8 mouse cellular contexts compared by ENCODE assay signal in genomic region chr10:80744262-80744661, GRCm38 (mm10). TPM values are rescaled to one million over a fixed set of nuclear protein-coding genes. Genes with fewer than 3 reads are reported as not detected.
DNase-seq lines count a peak whose midpoint lies in the region; ATAC-seq and TF ChIP-seq lines count a peak whose summit lies in the region.

No protein-coding gene starts in this region.

- H3K9ac ChIP-seq in midbrain, embryonic 15.5 days = no peak overlapping the region
- H3K9ac ChIP-seq in forebrain, embryonic 13.5 days = no peak overlapping the region

- H3K9me3 ChIP-seq in limb, embryonic 10.5 days (replicated peaks) = no peaks in the 10 kb centered on the region
- no peaks in the 10 kb centered on the region for H3K9me3 ChIP-seq in midbrain, embryonic 15.5 days
- H3K9me3 ChIP-seq in forebrain, embryonic 13.5 days (replicated peaks) = no peaks in the 10 kb centered on the region

- H3K79me2 ChIP-seq in myocyte (ENCODE audit: control insufficient read depth, insufficient read depth) = peaks cover 25% of the 10 kb centered on the region

- peak; percentile 55 for DNase-seq in retina, postnatal 1 day
- DNase-seq in retina, embryonic 14.5 days (ENCODE audit: low spot score) = no peak
- DNase-seq in embryo, embryonic 10.5 days (ENCODE audit: low spot score) = peak; percentile 45
- DNase-seq in limb, embryonic 10.5 days (ENCODE audit: low spot score) = peak; percentile 35
- DNase-seq in cerebellum, adult 8-10 months = no peak

- no peak for TF ChIP-seq POLR2A in myocyte (IDR thresholded peaks at IDR 0.05; ENCODE audit: insufficient read length, low read depth)

- 37% methylated on average over 5 of the region's 5 CpGs for WGBS in limb, embryonic 10.5 days
- 39% methylated on average over 5 of the region's 5 CpGs for WGBS in midbrain, embryonic 15.5 days
- 45% methylated on average over 5 of the region's 5 CpGs for WGBS in forebrain, embryonic 13.5 days

- H3K4me3 ChIP-seq in limb, embryonic 10.5 days = no peak overlapping the region
- H3K4me3 ChIP-seq in myocyte = no peak overlapping the region
- H3K4me3 ChIP-seq in midbrain, embryonic 15.5 days = no peak overlapping the region
- no peak overlapping the region for H3K4me3 ChIP-seq in forebrain, embryonic 13.5 days

- peak overlapping the region; percentile 41 for H3K4me2 ChIP-seq in myocyte (ENCODE audit: low read depth)
- H3K4me2 ChIP-seq in midbrain, embryonic 15.5 days = no peak overlapping the region
- H3K4me2 ChIP-seq in forebrain, embryonic 13.5 days = no peak overlapping the region

- no peaks in the 10 kb centered on the region for H3K27me3 ChIP-seq in limb, embryonic 10.5 days (ENCODE audit: low read depth, poor library complexity, severe bottlenecking)
- H3K27me3 ChIP-seq in myocyte (ENCODE audit: control insufficient read depth, insufficient read depth, insufficient read length) = no peaks in the 10 kb centered on the region
- H3K27me3 ChIP-seq in midbrain, embryonic 15.5 days (replicated peaks) = no peaks in the 10 kb centered on the region
- H3K27me3 ChIP-seq in forebrain, embryonic 13.5 days = 0 out of 2 replicates have a peak, but pooled peaks cover 7% of the 10 kb centered on the region

- H3K36me3 ChIP-seq in limb, embryonic 10.5 days = peaks cover 10% of the 10 kb centered on the region; the same call in 1 of the 2 replicates
- H3K36me3 ChIP-seq in myocyte (ENCODE audit: control insufficient read depth, insufficient read depth) = no peaks in the 10 kb centered on the region
- H3K36me3 ChIP-seq in midbrain, embryonic 15.5 days (replicated peaks) = no peaks in the 10 kb centered on the region
- no peaks in the 10 kb centered on the region for H3K36me3 ChIP-seq in forebrain, embryonic 13.5 days (ENCODE audit: poor library complexity, severe bottlenecking)

- no peak for ATAC-seq in midbrain, embryonic 15.5 days (replicated peaks)
- no peak for ATAC-seq in forebrain, embryonic 13.5 days

- H3ac ChIP-seq in myocyte (ENCODE audit: control insufficient read depth, insufficient read length) = no peak overlapping the region

- H3K4me1 ChIP-seq in limb, embryonic 10.5 days = peaks cover 37% of the 10 kb centered on the region
- H3K4me1 ChIP-seq in midbrain, embryonic 15.5 days = peaks cover 26% of the 10 kb centered on the region
- peaks cover 26% of the 10 kb centered on the region for H3K4me1 ChIP-seq in forebrain, embryonic 13.5 days

- H3K27ac ChIP-seq in limb, embryonic 10.5 days = no peak overlapping the region
- no peak overlapping the region for H3K27ac ChIP-seq in midbrain, embryonic 15.5 days
- H3K27ac ChIP-seq in forebrain, embryonic 13.5 days = no peak overlapping the region

TF ChIP-seq in myocyte, 11 proteins besides CTCF, POLR2A, EP300 and RAD21:
- TF ChIP-seq E2F4 (IDR thresholded peaks at IDR 0.05; ENCODE audit: insufficient read depth) = no peak
- TF ChIP-seq MAX (IDR thresholded peaks at IDR 0.05; ENCODE audit: low read depth) = no peak
- TF ChIP-seq CEBPB (IDR thresholded peaks at IDR 0.05; ENCODE audit: insufficient read depth, poor library complexity, severe bottlenecking) = no peak
- no peak for TF ChIP-seq MYOG (IDR thresholded peaks at IDR 0.05; ENCODE audit: control insufficient read depth in 1 of 3, insufficient read depth in 1 of 3, insufficient read length in 2 of 3, low read depth in 2 of 3)
- no peak for TF ChIP-seq SRF (IDR thresholded peaks at IDR 0.05; ENCODE audit: control insufficient read depth, insufficient read length, low read depth)
- no peak for TF ChIP-seq TCF3 (IDR thresholded peaks at IDR 0.05; ENCODE audit: insufficient read length, low read depth)
- TF ChIP-seq TCF12 (IDR thresholded peaks at IDR 0.05; ENCODE audit: insufficient read depth, poor library complexity, severe bottlenecking) = no peak
- TF ChIP-seq USF1 (IDR thresholded peaks at IDR 0.05; ENCODE audit: low read depth) = no peak
- TF ChIP-seq REST (IDR thresholded peaks at IDR 0.05; ENCODE audit: insufficient read depth, insufficient read length) = no peak
- no peak for TF ChIP-seq MYOD1 (IDR thresholded peaks at IDR 0.05; ENCODE audit: control insufficient read depth in 1 of 3, insufficient read length in 2 of 3, low read depth in 2 of 3)
- TF ChIP-seq POLR2AphosphoS2 (IDR thresholded peaks at IDR 0.05; ENCODE audit: insufficient read length, low read depth) = no peak

RNA-seq across cellular contexts. Expression of gene Ap3d1, which starts 2.2 kb away (rescaled TPM):
- 54.6 and 60.6 TPM in 2 replicates for polyA plus RNA-seq in limb, embryonic 10.5 days (2016; fragmentation: Nextera tagmentation; extraction: Ambion mirVana)
- 68.0 TPM for polyA plus RNA-seq in myocyte (2012; fragmentation: generic; extraction: Trizol)
- polyA plus RNA-seq in midbrain, embryonic 15.5 days (2015; fragmentation: Nextera tagmentation; extraction: Ambion mirVana) = 117 and 122 TPM in 2 replicates
- 80.2 and 82.9 TPM in 2 replicates for polyA plus RNA-seq in forebrain, embryonic 13.5 days (2015; fragmentation: Nextera tagmentation; extraction: Ambion mirVana)

RNA-seq across cellular contexts. Expression of gene Dot1l, which starts 10.7 kb away (rescaled TPM):
- 26.4 and 28.3 TPM in 2 replicates for polyA plus RNA-seq in limb, embryonic 10.5 days (2016; fragmentation: Nextera tagmentation; extraction: Ambion mirVana)
- 20.6 TPM for polyA plus RNA-seq in myocyte (2012; fragmentation: generic; extraction: Trizol)
- 21.0 and 25.9 TPM in 2 replicates for polyA plus RNA-seq in midbrain, embryonic 15.5 days (2015; fragmentation: Nextera tagmentation; extraction: Ambion mirVana)
- polyA plus RNA-seq in forebrain, embryonic 13.5 days (2015; fragmentation: Nextera tagmentation; extraction: Ambion mirVana) = 19.9 and 21.1 TPM in 2 replicates

RNA-seq across cellular contexts. Expression of gene Izumo4, which starts 42.3 kb away (rescaled TPM):
- 8.6 and 10.8 TPM in 2 replicates for polyA plus RNA-seq in limb, embryonic 10.5 days (2016; fragmentation: Nextera tagmentation; extraction: Ambion mirVana)
- polyA plus RNA-seq in myocyte (2012; fragmentation: generic; extraction: Trizol) = 1.9 TPM
- polyA plus RNA-seq in midbrain, embryonic 15.5 days (2015; fragmentation: Nextera tagmentation; extraction: Ambion mirVana) = 42.9 and 50.9 TPM in 2 replicates
- 24.5 and 26.3 TPM in 2 replicates for polyA plus RNA-seq in forebrain, embryonic 13.5 days (2015; fragmentation: Nextera tagmentation; extraction: Ambion mirVana)

RNA-seq across cellular contexts. Expression of gene Mob3a, which starts 42.5 kb away (rescaled TPM):
- polyA plus RNA-seq in limb, embryonic 10.5 days (2016; fragmentation: Nextera tagmentation; extraction: Ambion mirVana) = 48.2 and 54.7 TPM in 2 replicates
- polyA plus RNA-seq in myocyte (2012; fragmentation: generic; extraction: Trizol) = 25.1 TPM
- polyA plus RNA-seq in midbrain, embryonic 15.5 days (2015; fragmentation: Nextera tagmentation; extraction: Ambion mirVana) = 63.4 and 64.3 TPM in 2 replicates
- polyA plus RNA-seq in forebrain, embryonic 13.5 days (2015; fragmentation: Nextera tagmentation; extraction: Ambion mirVana) = 47.9 and 51.6 TPM in 2 replicates

RNA-seq across cellular contexts. Expression of gene Sf3a2, which starts 53.7 kb away (rescaled TPM):
- polyA plus RNA-seq in limb, embryonic 10.5 days (2016; fragmentation: Nextera tagmentation; extraction: Ambion mirVana) = 113 and 121 TPM in 2 replicates
- 93.1 TPM for polyA plus RNA-seq in myocyte (2012; fragmentation: generic; extraction: Trizol)
- 60.3 and 62.6 TPM in 2 replicates for polyA plus RNA-seq in midbrain, embryonic 15.5 days (2015; fragmentation: Nextera tagmentation; extraction: Ambion mirVana)
- 63.5 and 67.3 TPM in 2 replicates for polyA plus RNA-seq in forebrain, embryonic 13.5 days (2015; fragmentation: Nextera tagmentation; extraction: Ambion mirVana)

Comparison
In these comparisons a context has a peak if more than half of its experiments do, and no peak if none do; other contexts are left out.
1. DNase-seq: peak in retina, postnatal 1 day (single experiment), embryo, embryonic 10.5 days (single experiment) and limb, embryonic 10.5 days (single experiment); none in retina, embryonic 14.5 days (single experiment) and cerebellum, adult 8-10 months (single experiment).